Mouse (Mus musculus) adipocyte (in vitro differentiated cells): ENCODE measurements around the gene Pla2g12b.
"Not testable (repeated sequence)": the region's sequence is repeated elsewhere in the genome, so short reads cannot be mapped to it uniquely, and the experiment has no call there.

ENCODE experiments used
- DNase-seq: peaks from one replicate; pipeline ENCODE4 v3.0.0-alpha.2; 2016; ENCODE audit warnings: low spot score

Gene Pla2g12b

DNA sequence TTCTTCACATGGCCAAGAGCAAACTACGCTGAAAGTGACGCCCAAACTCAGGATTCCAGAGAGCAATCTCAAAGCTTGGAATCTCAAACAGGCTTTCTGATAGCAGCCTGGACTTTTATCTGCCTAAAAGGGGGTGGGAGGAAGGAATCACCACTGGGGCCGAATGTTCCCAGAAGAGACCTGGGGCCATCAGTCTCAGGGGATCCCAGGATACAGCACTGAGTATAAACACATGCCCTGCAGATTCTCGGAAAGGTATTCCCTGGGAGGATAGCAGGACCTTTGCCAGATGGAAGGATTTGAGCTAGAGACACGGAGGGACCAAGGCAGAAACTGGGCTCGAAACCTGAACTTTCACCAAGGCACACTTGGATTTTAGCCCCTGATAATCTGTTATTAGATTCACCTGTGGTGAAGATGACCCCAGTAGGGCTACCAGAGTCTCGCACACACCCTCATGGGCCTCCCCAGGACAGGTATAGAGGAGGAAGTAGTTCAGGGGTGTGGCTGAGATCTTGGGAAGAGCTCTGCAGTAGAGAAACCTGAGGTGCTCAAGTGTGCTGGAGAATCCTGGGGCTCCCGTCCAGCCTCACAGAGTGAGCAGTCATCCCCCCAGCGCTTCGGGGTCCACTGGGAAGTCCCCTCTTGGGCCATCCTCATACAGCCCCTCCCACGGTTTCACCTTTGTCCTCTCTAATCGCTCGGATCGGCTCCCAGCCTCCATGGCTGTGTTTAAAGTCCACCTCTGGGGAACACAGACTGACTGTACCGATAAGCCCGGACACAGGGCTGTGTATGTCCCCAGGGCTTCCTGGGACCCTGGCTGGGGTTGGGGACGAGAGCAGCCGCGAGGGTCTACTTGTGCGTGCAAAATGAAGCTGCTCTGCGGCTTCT is at the start of gene Pla2g12b:
Pla2g12b (plus strand) TSS at position 762 of the 894 bp plus-strand sequence.
- no peak for DNase-seq

DNA sequence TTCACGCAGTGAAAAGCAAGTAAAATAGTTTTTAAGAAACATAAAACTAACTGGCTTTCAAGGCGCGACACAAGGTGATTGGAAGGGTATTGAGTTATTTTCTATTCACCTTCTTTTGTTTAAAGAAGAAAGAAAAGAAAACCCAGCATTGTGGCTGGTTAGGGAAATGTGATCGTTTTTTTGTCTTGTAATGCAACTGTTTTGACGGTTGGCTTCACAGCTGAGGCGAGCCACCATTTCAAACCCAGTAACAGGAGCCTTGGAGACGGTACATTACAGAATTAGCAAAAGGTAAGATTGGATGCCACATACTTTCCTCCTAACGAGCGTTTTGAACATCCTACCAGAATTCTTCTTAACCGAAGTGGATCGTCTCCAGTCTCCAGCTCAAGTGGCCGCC is 49.3 kb upstream of the Pla2g12b start:
- no peak for DNase-seq

DNA sequence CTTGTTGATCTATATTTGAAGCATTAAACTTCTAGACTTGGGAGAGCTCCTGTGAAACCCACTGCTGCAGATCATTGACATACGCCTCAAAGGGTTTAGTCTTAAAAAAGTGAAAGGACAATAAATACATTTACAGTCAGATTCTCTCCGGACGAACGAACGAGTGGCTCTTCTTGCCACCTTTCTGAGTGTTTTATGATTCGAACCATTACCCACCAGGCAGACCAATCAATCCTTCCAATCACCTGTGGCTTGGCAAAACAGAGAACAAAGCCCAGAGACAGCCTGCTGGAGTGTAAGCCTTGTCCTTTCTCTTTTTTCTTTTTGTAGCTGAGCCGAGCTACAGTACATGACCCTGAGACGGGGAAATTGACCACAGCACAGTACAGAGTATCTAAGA is 48.4 kb upstream of the Pla2g12b start:
- DNase-seq: no peak

DNA sequence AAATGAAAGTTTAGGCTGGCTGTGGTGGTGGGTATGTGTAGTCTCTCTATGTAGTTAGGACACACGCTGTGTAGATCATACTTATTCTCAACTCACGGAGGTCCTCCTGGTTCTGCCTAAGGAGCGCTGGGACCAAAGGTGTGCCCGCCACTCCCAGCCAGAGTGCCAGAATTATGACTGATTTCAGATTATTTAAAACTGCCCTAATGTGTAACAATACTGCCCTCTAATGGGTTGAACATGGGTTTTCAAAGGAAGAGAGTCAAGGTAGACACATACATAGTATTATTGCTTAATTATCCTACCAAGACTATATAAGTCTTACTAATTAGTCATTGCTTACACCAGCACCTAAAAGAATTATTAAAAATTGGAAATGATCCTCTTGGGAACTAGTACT is 44.7 kb upstream of the Pla2g12b start:
- DNase-seq: peak; percentile 27

DNA sequence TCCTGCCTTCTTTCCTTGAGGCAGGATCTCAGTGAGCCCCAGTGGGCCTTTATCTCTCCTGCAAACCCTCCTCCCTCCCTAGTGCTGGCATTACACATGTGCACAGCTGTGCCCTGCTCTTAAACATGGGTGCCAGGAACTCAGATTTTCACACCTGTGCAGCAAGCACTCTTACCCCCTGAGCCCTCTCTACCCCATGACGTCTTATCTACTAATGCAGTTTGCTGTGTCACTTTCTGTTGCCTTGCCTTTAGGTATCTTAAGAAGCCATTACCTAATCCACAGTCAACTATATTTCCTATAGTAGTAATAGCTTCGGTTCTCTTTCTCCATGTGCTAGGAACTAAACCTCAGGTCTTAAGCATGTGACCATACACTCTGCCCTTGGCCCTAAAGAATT is 40.3 kb upstream of the Pla2g12b start:
- no peak for DNase-seq

DNA sequence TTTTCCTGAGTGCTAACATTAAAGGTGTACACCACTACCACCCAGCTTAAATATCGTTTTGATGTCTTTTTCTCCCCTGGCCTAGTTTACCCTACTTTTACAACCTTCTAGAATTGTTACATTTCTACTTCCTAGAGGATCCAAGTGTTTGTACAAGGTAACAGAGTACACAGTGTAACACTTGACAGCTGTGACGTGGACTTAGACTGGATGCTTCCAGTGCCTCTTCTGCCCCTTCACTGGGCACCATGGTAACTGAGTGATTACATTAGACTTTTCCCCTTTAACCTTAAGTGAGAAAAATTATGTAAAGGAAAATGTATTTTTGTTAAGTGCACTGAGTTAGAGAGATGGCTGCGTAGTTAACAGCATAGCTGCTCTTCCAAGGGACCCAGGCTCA is 38.9 kb upstream of the Pla2g12b start:
- no peak for DNase-seq

DNA sequence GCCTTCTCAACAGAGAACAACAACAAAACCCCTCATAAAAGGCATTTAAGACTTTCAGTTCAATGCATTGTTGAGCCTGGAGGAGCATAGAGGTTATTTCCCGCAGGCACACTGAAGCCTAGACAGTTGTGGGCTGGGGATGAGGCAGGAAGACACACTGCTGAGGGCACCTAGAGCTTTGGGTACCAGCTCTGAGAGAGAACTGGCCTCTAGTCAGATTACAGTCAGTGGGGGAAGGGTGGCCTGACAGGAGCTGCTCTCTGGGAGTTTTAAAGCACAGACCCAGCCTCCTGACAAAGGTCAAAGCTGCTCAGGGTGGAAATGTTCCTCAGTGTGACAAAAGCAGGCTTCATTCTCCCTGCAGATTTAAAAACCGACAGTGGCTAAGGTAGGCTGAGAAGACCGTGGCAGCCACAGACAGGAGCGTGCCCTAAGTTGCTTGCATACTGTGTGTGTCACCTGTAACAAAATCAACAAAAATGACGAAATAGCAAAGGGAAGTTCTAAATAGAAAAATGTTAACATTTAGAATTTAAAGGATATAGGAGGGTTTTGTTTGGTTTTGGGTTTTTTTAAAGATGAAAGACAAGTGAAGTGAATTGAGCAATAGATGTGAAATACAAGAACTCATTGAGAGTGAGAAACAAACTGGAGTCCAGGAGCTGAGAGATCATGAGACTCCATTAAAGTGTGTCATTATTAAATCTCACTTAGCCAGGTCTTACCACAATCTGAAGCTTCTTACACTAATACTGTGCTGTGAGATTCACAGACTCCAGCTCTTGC is 37.5 kb upstream of the Pla2g12b start:
- DNase-seq: peak; percentile 15

DNA sequence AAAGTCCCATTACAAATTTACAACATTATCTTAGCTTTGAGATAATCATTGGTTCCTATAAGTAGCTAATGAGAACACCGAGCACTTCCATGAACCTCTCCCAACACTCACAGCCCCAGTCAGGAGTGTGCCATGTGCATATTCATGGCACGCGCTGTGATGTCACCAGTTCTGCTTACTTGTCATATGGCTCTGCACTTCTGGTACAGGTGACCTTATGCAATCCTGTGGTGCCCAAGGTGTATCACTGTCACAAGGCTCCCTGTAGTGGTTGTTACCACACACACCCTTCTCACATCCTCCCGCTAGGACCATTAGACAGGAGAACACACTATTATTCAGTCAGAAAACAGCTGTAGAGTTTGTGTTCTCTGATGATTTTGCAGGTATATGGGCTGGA is 36.7 kb upstream of the Pla2g12b start:
- no peak for DNase-seq

DNA sequence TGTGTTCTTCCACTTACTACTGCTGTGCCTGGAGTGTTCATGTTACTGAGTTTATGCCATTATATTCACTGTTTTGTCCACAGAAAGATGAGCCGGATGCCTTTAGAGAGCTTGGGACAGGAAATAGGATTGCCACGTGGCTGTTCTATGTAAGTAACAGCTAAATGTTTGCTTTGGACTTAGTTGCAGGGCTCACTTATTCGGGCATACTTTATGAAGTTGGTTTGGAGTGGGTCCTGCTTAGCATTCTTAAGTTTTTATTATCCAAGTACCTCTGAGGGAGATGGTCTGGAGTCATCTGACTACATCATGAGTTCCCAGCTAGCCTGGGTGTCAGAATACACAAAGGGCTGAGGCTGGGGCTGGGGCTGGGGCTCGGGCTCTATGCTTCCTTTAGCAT is 36.3 kb upstream of the Pla2g12b start:
- no peak for DNase-seq

DNA sequence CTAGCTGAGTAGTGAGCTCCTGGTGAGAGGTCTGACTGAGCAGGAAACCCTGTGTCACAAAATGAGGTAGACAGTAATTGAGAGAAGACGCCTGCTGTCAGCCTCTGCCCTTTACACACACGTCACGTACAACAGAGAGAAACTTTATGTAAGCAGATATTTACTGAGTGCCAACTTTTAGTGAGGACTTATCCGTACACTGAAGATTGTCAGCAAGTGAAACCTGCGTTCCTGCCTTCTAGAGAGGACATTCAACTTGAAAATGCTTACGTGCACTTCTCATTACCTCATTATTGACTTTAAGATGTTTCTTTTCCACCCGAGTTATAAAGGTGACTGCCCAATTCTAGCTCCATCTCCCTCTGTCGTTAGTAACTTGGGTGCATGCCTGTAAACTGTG is 34.7 kb upstream of the Pla2g12b start:
- DNase-seq: no peak

DNA sequence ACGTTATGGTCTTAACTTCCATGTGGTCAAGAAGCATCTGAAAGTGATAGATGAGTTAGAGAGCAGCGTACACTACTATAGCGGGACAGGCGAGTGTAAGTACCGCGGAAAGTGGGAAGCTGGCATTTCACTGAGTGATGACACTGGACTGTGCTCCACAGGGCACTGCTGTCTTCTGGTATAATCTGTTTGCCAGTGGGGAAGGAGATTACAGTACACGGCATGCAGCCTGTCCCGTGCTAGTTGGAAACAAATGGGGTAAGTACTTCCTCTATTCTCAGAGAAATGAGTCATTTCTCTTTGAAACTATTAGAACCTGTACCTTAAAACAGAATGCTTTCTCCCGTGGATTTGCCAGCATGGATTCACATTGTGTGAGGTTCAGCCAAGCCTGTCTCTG is 34.0 kb upstream of the Pla2g12b start:
- no peak for DNase-seq

DNA sequence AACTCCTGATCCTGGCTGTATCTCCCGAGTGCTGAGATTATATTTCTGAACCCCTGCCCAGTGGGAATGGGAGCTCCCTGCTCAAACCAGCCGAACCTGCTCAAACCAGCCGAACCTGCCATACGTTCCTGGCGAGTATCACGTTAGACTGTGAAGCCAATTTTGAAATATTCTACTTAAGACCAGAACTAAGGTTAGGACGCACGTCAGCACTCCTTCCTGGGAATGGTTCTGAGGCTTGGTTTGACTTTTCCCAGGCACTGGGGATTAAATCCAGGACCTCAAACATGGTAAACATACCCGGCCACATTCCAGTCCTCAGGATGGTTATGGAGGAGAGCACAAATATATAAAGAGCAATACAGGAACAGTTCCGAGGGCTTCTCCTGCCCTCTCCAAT is 25.6 kb upstream of the Pla2g12b start:
- DNase-seq: no peak

DNA sequence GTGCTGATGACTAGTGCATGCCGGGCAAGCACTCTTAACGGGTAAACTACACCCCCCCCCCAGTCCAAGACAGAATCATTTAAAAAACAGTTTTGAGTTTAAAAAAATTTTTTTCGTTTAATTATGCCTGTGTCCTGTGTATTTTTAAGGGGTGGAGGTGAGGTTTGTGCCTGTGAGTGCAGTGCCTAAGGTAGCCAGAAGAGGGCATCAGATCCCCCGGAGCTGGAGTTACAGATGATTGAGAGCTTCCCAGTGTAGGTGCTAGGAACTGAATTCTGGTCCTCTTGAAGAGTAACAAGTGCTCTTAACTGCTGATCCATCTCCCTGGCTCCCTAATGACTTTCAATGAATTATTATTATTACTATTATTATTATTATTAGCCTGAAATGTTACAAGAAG is 24.7 kb upstream of the Pla2g12b start:
- DNase-seq: no peak

DNA sequence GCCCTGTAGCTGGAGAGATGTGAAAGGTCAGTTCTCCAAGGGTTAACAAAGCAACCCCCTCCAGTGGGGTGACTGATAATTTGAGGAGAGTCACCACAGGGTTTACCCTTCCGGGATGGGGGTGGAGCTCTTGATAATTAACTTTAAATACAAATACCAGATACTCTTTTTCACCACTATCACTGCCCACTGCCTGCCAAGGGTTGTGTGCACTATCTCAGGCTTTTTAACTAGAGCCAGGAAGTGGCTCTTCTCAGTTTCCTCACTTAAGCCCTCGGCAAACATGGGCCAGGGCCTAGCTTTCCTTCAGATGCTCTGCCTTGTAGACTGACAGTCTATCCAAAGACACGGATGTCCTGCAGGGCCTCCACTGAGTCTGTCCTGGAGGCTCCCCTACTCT is 23.5 kb upstream of the Pla2g12b start:
- DNase-seq: no peak

DNA sequence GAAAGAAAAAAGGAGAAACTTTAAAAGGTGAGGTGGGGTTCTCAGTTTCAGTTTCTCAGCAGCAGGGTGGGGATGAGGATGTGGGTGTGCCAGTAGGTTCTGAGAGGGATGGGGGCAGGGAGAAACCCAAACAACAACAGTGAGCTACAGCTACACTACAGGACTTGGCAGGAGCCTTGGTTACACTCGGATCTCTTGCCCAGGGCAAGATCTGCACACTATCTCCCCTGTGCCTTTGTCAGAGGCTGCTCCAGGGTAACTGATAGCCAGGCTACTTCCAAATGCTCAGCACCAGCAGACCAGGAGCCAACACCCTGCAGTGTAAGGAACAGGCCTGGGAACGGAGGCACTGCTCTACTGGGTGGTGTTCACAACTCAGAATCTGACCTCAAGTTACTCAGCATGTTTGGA is 23.0 kb upstream of the Pla2g12b start:
- DNase-seq: no peak

DNA sequence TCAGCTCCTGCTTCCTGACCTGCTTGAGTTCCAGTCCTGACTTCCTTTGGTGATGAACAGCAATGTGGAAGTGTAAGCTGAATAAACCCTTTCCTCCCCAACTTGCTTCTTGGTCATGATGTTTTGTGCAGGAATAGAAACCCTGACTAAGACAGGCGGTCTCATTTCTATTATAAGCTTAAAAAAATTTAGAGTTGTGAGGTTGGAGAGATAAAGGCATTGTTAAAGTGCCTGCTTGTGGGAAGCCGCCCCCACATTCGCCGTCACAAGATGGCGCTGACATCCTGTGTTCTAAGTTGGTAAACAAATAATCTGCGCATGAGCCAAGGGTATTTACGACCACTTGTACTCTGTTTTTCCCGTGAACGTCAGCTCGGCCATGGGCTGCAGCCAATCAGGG is 21.9 kb upstream of the Pla2g12b start:
- peak; percentile 31 for DNase-seq

DNA sequence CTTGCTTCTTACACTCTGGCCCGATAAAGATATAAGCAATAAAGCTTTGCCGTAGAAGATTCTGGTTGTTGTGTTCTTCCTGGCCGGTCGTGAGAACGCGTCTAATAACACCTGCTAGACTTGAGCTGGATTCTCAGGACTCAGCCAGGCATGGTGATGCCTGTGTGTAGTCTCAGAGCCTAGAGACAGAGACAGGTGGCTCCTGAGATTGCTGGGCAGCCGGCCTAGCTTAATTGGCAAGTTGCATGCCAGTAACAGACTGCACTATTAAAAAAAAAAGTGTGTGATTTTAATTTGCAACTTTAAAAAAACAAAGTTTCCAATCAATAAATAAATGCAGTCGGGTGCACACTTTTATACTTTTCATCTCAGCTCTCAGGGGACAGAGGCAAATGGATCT is 16.5 kb upstream of the Pla2g12b start:
- DNase-seq: no peak

DNA sequence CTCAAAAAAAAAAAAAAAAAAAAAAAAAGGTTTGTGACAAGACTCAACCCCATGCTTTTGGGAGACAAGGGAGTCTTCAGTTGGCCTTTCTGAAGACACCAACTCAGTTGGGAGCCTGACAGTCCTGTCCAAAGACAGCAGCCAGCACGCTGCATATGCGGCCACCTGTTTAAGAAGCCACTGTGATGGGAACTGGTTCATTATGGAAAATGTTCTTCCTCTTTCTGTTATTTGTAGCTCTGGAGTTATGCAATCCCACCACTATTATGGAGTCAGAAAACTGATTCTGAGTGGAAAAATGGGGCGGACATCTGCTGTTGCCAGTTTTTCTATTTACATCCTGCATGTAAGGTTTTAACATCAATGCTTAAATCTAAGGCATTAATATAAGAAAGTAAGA is 13.8 kb upstream of the Pla2g12b start:
- no peak for DNase-seq

DNA sequence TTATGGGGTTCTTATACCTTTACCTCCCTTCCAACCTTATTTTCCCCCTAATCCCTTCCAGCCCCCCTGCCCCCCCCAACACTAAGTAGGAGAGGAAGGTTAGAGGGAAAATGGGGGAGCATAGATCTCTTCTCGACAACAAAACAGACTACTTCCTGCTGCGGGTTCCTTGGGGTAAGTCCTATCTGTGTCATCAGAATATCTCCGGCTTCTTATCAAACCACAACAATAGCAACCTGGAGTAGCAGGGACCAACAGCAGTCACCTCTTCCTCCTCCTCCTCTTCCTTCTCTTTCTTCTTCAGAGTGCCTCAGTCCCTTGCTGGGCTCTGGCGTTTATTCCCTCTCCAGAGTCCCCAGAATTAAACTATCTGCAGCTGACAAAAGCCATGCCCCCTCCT is 11.6 kb upstream of the Pla2g12b start:
- no peak for DNase-seq

DNA sequence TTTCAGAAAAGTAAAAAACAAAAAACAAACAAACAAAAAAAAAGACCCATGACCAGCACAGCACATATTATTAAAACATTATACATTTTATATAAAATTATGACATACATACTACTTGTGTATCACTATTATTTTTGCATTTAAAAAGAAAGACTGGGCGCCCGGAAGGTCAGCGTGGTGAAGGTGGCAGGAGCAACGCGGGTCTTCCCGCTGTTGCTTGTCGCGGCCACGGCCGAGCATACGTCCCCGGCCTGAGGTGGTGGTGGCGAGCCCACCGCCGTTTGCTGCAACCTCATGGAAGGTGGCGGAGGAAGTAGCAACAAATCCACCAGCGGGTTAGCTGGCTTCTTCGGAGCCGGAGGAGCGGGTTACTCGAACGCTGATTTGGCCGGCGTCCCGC is 8.0 kb upstream of the Pla2g12b start, which contains the start of gene Gm10273:
Gm10273 (plus strand) TSS at position 172 of the 400 bp plus-strand sequence.
- DNase-seq: not testable (repeated sequence)

DNA sequence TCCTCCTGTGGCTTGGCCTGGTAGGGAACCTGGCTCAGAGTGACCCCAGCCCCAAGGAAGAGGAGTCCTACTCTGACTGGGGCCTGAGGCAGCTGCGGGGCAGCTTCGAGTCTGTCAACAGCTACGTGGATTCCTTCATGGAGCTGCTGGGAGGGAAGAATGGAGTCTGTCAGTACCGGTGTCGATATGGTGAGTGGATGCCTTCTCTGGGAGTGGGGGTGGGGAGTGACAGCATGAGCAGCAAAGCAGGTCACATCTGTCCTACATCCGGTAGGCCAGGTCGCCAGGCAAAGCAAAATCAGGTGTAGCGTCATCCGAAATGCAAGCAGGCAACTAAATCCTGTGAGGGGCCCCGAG is 311 bp downstream of the Pla2g12b start:
- no peak for DNase-seq

DNA sequence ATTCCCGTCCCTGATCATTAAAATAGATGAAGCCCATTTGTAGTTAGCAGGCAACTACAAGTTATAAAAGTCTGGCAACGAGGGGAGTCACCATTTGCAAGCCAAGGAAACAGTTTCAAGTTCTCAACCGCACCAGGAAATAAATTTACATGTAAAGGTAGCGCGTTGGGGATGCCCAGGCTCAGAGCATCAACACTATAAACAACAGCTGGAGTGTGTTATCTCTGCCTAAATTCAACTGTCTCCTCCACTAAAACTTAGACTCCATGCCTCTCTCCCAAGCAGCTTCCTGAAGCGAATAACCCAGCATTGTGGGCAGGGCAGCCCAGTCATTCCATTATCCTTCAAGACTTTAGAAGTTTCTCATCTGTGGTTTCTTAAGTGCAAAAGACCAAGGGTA is 5.0 kb downstream of the Pla2g12b start:
- DNase-seq: no peak

DNA sequence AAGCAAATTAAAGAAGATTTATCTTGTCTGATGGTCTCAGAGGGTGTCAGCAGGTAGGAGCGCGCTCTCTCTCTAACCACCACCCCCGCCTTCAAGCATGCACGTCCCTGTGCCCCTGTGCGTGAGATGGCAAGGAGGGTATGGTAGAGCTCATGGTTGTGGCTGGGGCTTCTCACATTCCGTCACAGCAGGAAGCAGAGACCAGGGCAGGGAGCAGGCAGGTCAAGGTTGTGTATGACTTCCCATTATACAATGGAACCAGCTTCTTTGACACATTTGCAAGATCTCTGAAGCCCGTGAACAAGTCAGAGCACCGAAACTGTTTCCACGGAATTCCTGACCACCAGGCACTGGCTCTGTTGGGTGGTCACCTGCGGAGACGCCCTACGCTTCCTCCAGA is 6.8 kb downstream of the Pla2g12b start:
- no peak for DNase-seq
